Comparison of ENCODE assay signal across 8 mouse cellular contexts in genomic region chr9:44602766-44603165, GRCm38 (mm10). TPM values are rescaled to one million over a fixed set of nuclear protein-coding genes. Genes with fewer than 3 reads are reported as not detected.
DNase-seq lines count a peak whose midpoint lies in the region; ATAC-seq lines count a peak whose summit lies in the region.

No protein-coding gene starts in this region.

- H3K27ac ChIP-seq in lung, embryonic 15.5 days = peak overlapping the region; percentile 98
- H3K27ac ChIP-seq in embryonic facial prominence, embryonic 13.5 days = peak overlapping the region; percentile 100
- no peak overlapping the region for H3K27ac ChIP-seq in limb, embryonic 11.5 days (replicated peaks; ENCODE audit: low read depth, low read length)

- H3K4me2 ChIP-seq in lung, embryonic 15.5 days = peak overlapping the region; percentile 68
- H3K4me2 ChIP-seq in embryonic facial prominence, embryonic 13.5 days = peak overlapping the region; percentile 82
- H3K4me2 ChIP-seq in limb, embryonic 11.5 days (ENCODE audit: low read depth, severe bottlenecking) = peak overlapping the region; percentile 72

- H3K9ac ChIP-seq in lung, embryonic 15.5 days = peak overlapping the region; percentile 100
- peak overlapping the region; percentile 63 for H3K9ac ChIP-seq in embryonic facial prominence, embryonic 13.5 days
- H3K9ac ChIP-seq in limb, embryonic 11.5 days (ENCODE audit: low read length) = no peak overlapping the region

- H3K9me3 ChIP-seq in lung, embryonic 15.5 days = no peaks in the 10 kb centered on the region
- H3K9me3 ChIP-seq in embryonic facial prominence, embryonic 13.5 days = no peaks in the 10 kb centered on the region
- H3K9me3 ChIP-seq in limb, embryonic 11.5 days (ENCODE audit: control insufficient read depth, low read length) = no peaks in the 10 kb centered on the region

- DNase-seq in lung, adult 18-20 months = no peak
- DNase-seq in limb, embryonic 11.5 days (ENCODE audit: low spot score) = no peak
- DNase-seq in splenic B cell, adult 2 months (ENCODE audit: low read depth, low spot score) = peak; percentile 57
- DNase-seq in testis, postnatal 10 days (ENCODE audit: low spot score) = no peak
- DNase-seq in c-Kit-positive CD71-positive TER-119-positive erythroid progenitor cells, embryonic 14.5 days (ENCODE audit: low spot score) = no peak

- peaks cover 7% of the 10 kb centered on the region; the same call in 1 of the 2 replicates for H3K36me3 ChIP-seq in lung, embryonic 15.5 days
- peaks cover 9% of the 10 kb centered on the region for H3K36me3 ChIP-seq in embryonic facial prominence, embryonic 13.5 days
- peaks cover 5% of the 10 kb centered on the region; the same call in 1 of the 2 replicates for H3K36me3 ChIP-seq in limb, embryonic 11.5 days (ENCODE audit: control insufficient read depth, insufficient read depth, low read length)
- peaks cover 6% of the 10 kb centered on the region; the same call in 1 of the 2 replicates for H3K36me3 ChIP-seq in splenic B cell, adult 2 months (ENCODE audit: control insufficient read depth, insufficient read depth, low read length, poor library complexity, severe bottlenecking)

- no peak for ATAC-seq in lung, embryonic 15.5 days (ENCODE audit: borderline replicate concordance, extremely low read depth, low FRiP score, low TSS enrichment)
- ATAC-seq in embryonic facial prominence, embryonic 13.5 days (ENCODE audit: insufficient number of reproducible peaks, insufficient read depth, low FRiP score, low TSS enrichment, low read depth) = no peak
- no peak for ATAC-seq in limb, embryonic 11.5 days (ENCODE audit: insufficient number of reproducible peaks, low FRiP score, low TSS enrichment, low read depth)
- no peak for ATAC-seq in inflammation-experienced regulatory T-cells, adult 6 months

- H3K4me1 ChIP-seq in lung, embryonic 15.5 days = peaks cover 30% of the 10 kb centered on the region
- H3K4me1 ChIP-seq in embryonic facial prominence, embryonic 13.5 days = peaks cover 32% of the 10 kb centered on the region
- peaks cover 11% of the 10 kb centered on the region for H3K4me1 ChIP-seq in limb, embryonic 11.5 days (ENCODE audit: control insufficient read depth, insufficient read depth, low read length)

- peak overlapping the region; percentile 99 for H3K4me3 ChIP-seq in lung, embryonic 15.5 days
- peak overlapping the region; percentile 98 for H3K4me3 ChIP-seq in embryonic facial prominence, embryonic 13.5 days
- H3K4me3 ChIP-seq in limb, embryonic 11.5 days (ENCODE audit: low read depth, low read length) = peak overlapping the region; percentile 100; the same call in 1 of the 2 replicates

- 61% methylated on average over 6 of the region's 6 CpGs for WGBS in lung, embryonic 15.5 days
- WGBS in embryonic facial prominence, embryonic 13.5 days = 65% methylated on average over 6 of the region's 6 CpGs
- 79% methylated on average over 6 of the region's 6 CpGs for WGBS in limb, embryonic 11.5 days

- no peaks in the 10 kb centered on the region for H3K27me3 ChIP-seq in lung, embryonic 15.5 days
- peaks cover 6% of the 10 kb centered on the region for H3K27me3 ChIP-seq in embryonic facial prominence, embryonic 13.5 days
- no peaks in the 10 kb centered on the region for H3K27me3 ChIP-seq in limb, embryonic 11.5 days (ENCODE audit: control insufficient read depth, insufficient read depth, low read length)
- 0 out of 2 replicates have a peak, but pooled peaks cover 2% of the 10 kb centered on the region for H3K27me3 ChIP-seq in splenic B cell, adult 2 months (ENCODE audit: control insufficient read depth, insufficient read depth, low read length, poor library complexity, severe bottlenecking)

RNA-seq across cellular contexts. Expression of gene Ddx6, which starts 1.9 kb away (rescaled TPM):
- polyA plus RNA-seq in lung, embryonic 15.5 days (2015; fragmentation: Nextera tagmentation; extraction: Ambion mirVana) = 20.7 and 22.5 TPM in 2 replicates
- 28.3 and 29.2 TPM in 2 replicates for polyA plus RNA-seq in embryonic facial prominence, embryonic 13.5 days (2015; fragmentation: Nextera tagmentation; extraction: Ambion mirVana)
- 16.1 and 18.2 TPM in 2 replicates for polyA plus RNA-seq in limb, embryonic 11.5 days (2014; fragmentation: Nextera tagmentation; extraction: Ambion mirVana)
- polyA plus RNA-seq in inflammation-experienced regulatory T-cells, adult 6 months (2017; shearing (Covaris generic)) = 100 to 1,000 TPM in 1 of 3 experiments, 10 to 100 TPM in 2; 57.3 to 129 (median 66.8) TPM

RNA-seq across cellular contexts. Expression of gene Cxcr5, which starts 41.1 kb away (rescaled TPM):
- polyA plus RNA-seq in lung, embryonic 15.5 days (2015; fragmentation: Nextera tagmentation; extraction: Ambion mirVana) = not detected in 2 replicates
- polyA plus RNA-seq in embryonic facial prominence, embryonic 13.5 days (2015; fragmentation: Nextera tagmentation; extraction: Ambion mirVana) = 0.10 TPM in 1 of 2 replicates, not detected in the other
- 0.05 TPM in 1 of 2 replicates, not detected in the other for polyA plus RNA-seq in limb, embryonic 11.5 days (2014; fragmentation: Nextera tagmentation; extraction: Ambion mirVana)
- polyA plus RNA-seq in inflammation-experienced regulatory T-cells, adult 6 months (2017; shearing (Covaris generic)) = 100 to 1,000 TPM in 2 of 3 experiments, 10 to 100 TPM in 1; 62.4 to 131 (median 115) TPM

Comparison
In these comparisons a context has a peak if more than half of its experiments do, and no peak if none do; other contexts are left out.
1. RNA of gene Cxcr5, which starts 41.1 kb away (polyA plus RNA-seq): 62.4 to 131 TPM in inflammation-experienced regulatory T-cells, adult 6 months; 0.10 TPM in embryonic facial prominence, embryonic 13.5 days, 0.05 TPM in limb, embryonic 11.5 days and not detected in lung, embryonic 15.5 days; every median in the first group is over 10 times any median in the second.
2. Peak in every context shown above with its lines, with median percentiles within 50 percentile points of each other: H3K4me2 ChIP-seq and H3K4me3 ChIP-seq.